Mouse (Mus musculus): ENCODE results near the gene Ttc9.

Gene Ttc9

GRCm38 (mm10) chr12:81658086-81658485 is 27.0 kb downstream of the Ttc9 start:
- DNase-seq (ENCODE audit: low spot score in 2 of 2), result no peak

- DNase-seq (ENCODE audit: low spot score in 2 of 2), result no peak
Measured at GRCm38 (mm10) chr12:81662076-81662475, 31.0 kb downstream of the Ttc9 start.

GRCm38 (mm10) chr12:81663116-81663515 is 32.1 kb downstream of the Ttc9 start:
- DNase-seq (ENCODE audit: low spot score in 2 of 2), result no peak

- DNase-seq (ENCODE audit: low spot score in 2 of 2), result no peak
Measured at GRCm38 (mm10) chr12:81663906-81664305, 32.9 kb downstream of the Ttc9 start.

GRCm38 (mm10) chr12:81668406-81668805 is 37.4 kb downstream of the Ttc9 start:
- DNase-seq (ENCODE audit: low spot score in 2 of 2), result no peak

GRCm38 (mm10) chr12:81675557-81675956 is 44.5 kb downstream of the Ttc9 start:
- DNase-seq (ENCODE audit: low spot score in 2 of 2), result no peak

- DNase-seq (ENCODE audit: low spot score in 2 of 2), result no peak
Measured at GRCm38 (mm10) chr12:81679807-81680529, 48.9 kb downstream of the Ttc9 start.

GRCm38 (mm10) chr12:81683395-81683794 is 52.3 kb downstream of the Ttc9 start:
- DNase-seq (ENCODE audit: low spot score in 2 of 2), result no peak

GRCm38 (mm10) chr12:81684096-81684495 is 53.0 kb downstream of the Ttc9 start:
- no peak for DNase-seq (ENCODE audit: low spot score in 2 of 2)

- no peak for DNase-seq (ENCODE audit: low spot score in 2 of 2)
Measured at GRCm38 (mm10) chr12:81685981-81686380, 54.9 kb downstream of the Ttc9 start.

- no peak for DNase-seq (ENCODE audit: low spot score in 2 of 2)
Measured at GRCm38 (mm10) chr12:81686406-81687117, 55.5 kb downstream of the Ttc9 start.

- no peak for DNase-seq (ENCODE audit: low spot score in 2 of 2)
Measured at GRCm38 (mm10) chr12:81687873-81688272, 56.8 kb downstream of the Ttc9 start.

GRCm38 (mm10) chr12:81688537-81688936 is 57.5 kb downstream of the Ttc9 start:
- DNase-seq (ENCODE audit: low spot score in 2 of 2), result no peak

GRCm38 (mm10) chr12:81689505-81690056 is 58.5 kb downstream of the Ttc9 start:
- DNase-seq (ENCODE audit: low spot score in 2 of 2), result no peak

GRCm38 (mm10) chr12:81690111-81690510 is 59.1 kb downstream of the Ttc9 start:
- DNase-seq (ENCODE audit: low spot score in 2 of 2), result no peak

- DNase-seq (ENCODE audit: low spot score in 2 of 2), result no peak
Measured at GRCm38 (mm10) chr12:81690751-81691150, 59.7 kb downstream of the Ttc9 start.

GRCm38 (mm10) chr12:81691177-81691730 is 60.2 kb downstream of the Ttc9 start:
- no peak for DNase-seq (ENCODE audit: low spot score in 2 of 2)

GRCm38 (mm10) chr12:81698011-81698410 is 67.0 kb downstream of the Ttc9 start:
- no peak for DNase-seq (ENCODE audit: low spot score in 2 of 2)

GRCm38 (mm10) chr12:81702903-81703302 is 71.9 kb downstream of the Ttc9 start:
- no peak for DNase-seq (ENCODE audit: low spot score in 2 of 2)

GRCm38 (mm10) chr12:81712618-81713017 is 81.6 kb downstream of the Ttc9 start:
- DNase-seq (ENCODE audit: low spot score in 2 of 2), result no peak
